Mouse (Mus musculus) liver, embryonic 14 days (tissue): ENCODE measurements around the gene Tdpoz1. TPM values are rescaled to one million over a fixed set of nuclear protein-coding genes. Genes with fewer than 3 reads are reported as not detected.

ENCODE experiments used
- polyA plus RNA-seq: library from polyadenylated mRNA; depleted of rRNA; stranded (reverse); fragments of >200 nt; gene quantifications from 2 replicates; pipeline ENCODE4 v1.2.3, GENCODE M21; 2012; rRNA removed

Gene Tdpoz1
- polyA plus RNA-seq, result not detected in 2 replicates

DNA sequence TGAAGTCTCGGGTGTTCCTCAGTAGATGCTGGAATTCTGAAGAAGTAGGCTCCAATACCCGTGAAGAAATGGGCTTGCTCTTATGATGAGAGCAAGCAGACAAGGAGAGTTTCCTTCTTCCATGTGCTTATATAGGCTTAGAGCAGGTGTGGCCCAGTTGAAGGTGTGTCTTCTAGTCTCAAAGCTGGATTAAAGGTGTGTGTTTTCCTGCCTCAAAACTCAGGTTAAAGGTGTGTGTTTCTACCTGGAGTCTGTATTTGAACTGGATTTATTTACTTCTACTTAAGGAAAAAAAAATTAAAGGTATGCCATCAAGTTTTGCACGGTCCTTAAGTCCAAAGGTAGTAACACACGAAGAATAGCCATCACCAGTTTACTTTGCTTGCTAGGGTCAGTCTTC is at the start of gene Tdpoz1:
Gene Tdpoz1 (minus strand): TSS at position 101 of the 400 bp plus-strand sequence.

DNA sequence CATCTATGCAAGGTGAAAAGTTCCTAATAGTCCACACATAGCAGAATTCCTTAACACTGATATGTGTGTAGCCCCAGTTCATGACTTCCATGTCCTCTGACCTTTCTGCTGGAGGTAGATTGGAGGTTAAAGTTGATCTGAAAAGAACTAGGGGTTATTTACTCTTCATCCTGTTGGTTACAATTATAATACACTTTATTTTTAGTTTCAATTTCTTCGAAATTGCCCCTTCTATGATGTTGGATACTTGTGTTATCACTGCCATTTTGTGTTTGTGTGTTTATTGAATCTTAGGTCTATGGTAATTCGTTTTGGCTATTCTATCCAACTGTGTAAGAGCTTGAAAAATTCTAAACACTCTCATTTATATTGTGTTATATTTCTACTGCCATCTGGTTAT is 16.9 kb upstream of the Tdpoz1 start, which contains the start of gene Gm37596:
Gene Gm37596 (minus strand): TSS at position 101 of the 400 bp plus-strand sequence.

DNA sequence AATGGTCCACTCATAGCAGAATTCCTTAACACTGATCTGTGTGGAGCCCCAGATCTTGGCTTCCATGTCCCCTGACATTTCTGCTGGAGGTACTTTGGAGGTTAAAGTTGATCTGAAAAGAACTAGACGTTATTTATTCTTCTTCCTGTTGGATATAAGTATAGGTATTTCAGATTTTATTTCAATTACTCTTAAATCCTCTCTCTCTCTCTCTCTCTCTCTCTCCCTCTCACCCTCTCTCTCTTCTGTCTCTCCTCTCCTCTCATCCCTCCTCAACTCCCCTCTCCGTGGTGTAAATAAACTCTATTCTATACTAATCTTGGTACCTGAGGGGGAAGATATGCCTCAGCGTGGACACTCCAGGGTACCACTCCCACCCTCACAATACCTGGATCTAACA is 23.5 kb downstream of the Tdpoz1 start, which contains the start of gene Tdpoz2:
Gene Tdpoz2 (minus strand): TSS at position 101 of the 400 bp plus-strand sequence.

Other genes with a start within 250 kb of the Tdpoz1 start
- gene Tchh, start 234.0 kb downstream of the Tdpoz1 start, polyA plus RNA-seq, result 0.03 and 0.05 TPM in 2 replicates
- gene Tchhl1, start 207.6 kb downstream of the Tdpoz1 start, polyA plus RNA-seq, result not detected in 2 replicates
- gene S100a11, start 155.8 kb downstream of the Tdpoz1 start, polyA plus RNA-seq, result 49.4 and 54.8 TPM in 2 replicates
- 29.6 and 30.1 TPM in 2 replicates for gene S100a10, start 121.2 kb downstream of the Tdpoz1 start, polyA plus RNA-seq
- not detected in 2 replicates for gene Tdpoz2, start 23.6 kb downstream of the Tdpoz1 start, polyA plus RNA-seq
- gene Gm37596, start 16.8 kb upstream of the Tdpoz1 start, polyA plus RNA-seq, result not detected in 2 replicates
- not detected in 2 replicates for gene Gm5773, start 96.7 kb upstream of the Tdpoz1 start, polyA plus RNA-seq
- gene Tdpoz4, start 120.1 kb upstream of the Tdpoz1 start, polyA plus RNA-seq, result not detected in 2 replicates
- not detected in 2 replicates for gene Tdpoz3, start 149.7 kb upstream of the Tdpoz1 start, polyA plus RNA-seq